Mouse (Mus musculus) cerebellum, postnatal 36 days (tissue): ENCODE measurements around the gene Mettl14.

Source experiments
- DNase-seq, 2 experiments: peaks; one replicate each; pipeline ENCODE4 v3.0.0; 2021 to 2022; ENCODE audit warnings: mixed read lengths in 2 of 2

Gene Mettl14

GRCm38 (mm10) chr3:123356377-123356991 is 29.4 kb downstream of the Mettl14 start:
- no peak for DNase-seq

- DNase-seq = no peak
These were observed 31.5 kb downstream of the Mettl14 start for GRCm38 (mm10) chr3:123354388-123354787.

GRCm38 (mm10) chr3:123353661-123354060 is 32.2 kb downstream of the Mettl14 start:
- DNase-seq = no peak

- peak in 1 of 2 experiments; percentile 44 for DNase-seq
These were observed 32.7 kb downstream of the Mettl14 start for GRCm38 (mm10) chr3:123353183-123353582.

- DNase-seq = no peak
These were observed 34.4 kb downstream of the Mettl14 start for GRCm38 (mm10) chr3:123351519-123351918.

GRCm38 (mm10) chr3:123350602-123351001 is 35.3 kb downstream of the Mettl14 start:
- DNase-seq = no peak

GRCm38 (mm10) chr3:123348080-123348802 is 37.7 kb downstream of the Mettl14 start:
- DNase-seq = no peak

- DNase-seq = no peak
These were observed 42.2 kb downstream of the Mettl14 start for GRCm38 (mm10) chr3:123343690-123344089.

- DNase-seq = no peak
These were observed 44.9 kb downstream of the Mettl14 start for GRCm38 (mm10) chr3:123341049-123341448.

GRCm38 (mm10) chr3:123338666-123339195 is 47.2 kb downstream of the Mettl14 start:
- no peak for DNase-seq

GRCm38 (mm10) chr3:123337853-123338252 is 48.1 kb downstream of the Mettl14 start:
- DNase-seq = no peak

GRCm38 (mm10) chr3:123336951-123337350 is 49.0 kb downstream of the Mettl14 start:
- no peak for DNase-seq

GRCm38 (mm10) chr3:123336455-123336854 is 49.5 kb downstream of the Mettl14 start:
- no peak for DNase-seq

GRCm38 (mm10) chr3:123335480-123335879 is 50.4 kb downstream of the Mettl14 start:
- no peak for DNase-seq

- DNase-seq = no peak
These were observed 51.0 kb downstream of the Mettl14 start for GRCm38 (mm10) chr3:123334947-123335346.

GRCm38 (mm10) chr3:123333055-123333424 is 52.9 kb downstream of the Mettl14 start:
- no peak for DNase-seq

GRCm38 (mm10) chr3:123332330-123333054 is 53.4 kb downstream of the Mettl14 start:
- DNase-seq = no peak

GRCm38 (mm10) chr3:123330221-123330620 is 55.7 kb downstream of the Mettl14 start:
- DNase-seq = no peak

- DNase-seq = no peak
These were observed 56.7 kb downstream of the Mettl14 start for GRCm38 (mm10) chr3:123329251-123329650.

- no peak for DNase-seq
These were observed 61.6 kb downstream of the Mettl14 start for GRCm38 (mm10) chr3:123324326-123324725.

GRCm38 (mm10) chr3:123322147-123322546 is 63.8 kb downstream of the Mettl14 start:
- DNase-seq = peak in 1 of 2 experiments; percentile 13

- DNase-seq = peak in 1 of 2 experiments; percentile 7
These were observed 64.3 kb downstream of the Mettl14 start for GRCm38 (mm10) chr3:123321612-123322011.

GRCm38 (mm10) chr3:123320341-123320740 is 65.6 kb downstream of the Mettl14 start:
- no peak for DNase-seq
